Mouse (Mus musculus): ENCODE measurements at regions not wholly inside any gene's neighbourhood (a gene's known extent, or its start where the extent isn't known, plus 50 kb on each side); places are given as distances from the start of the nearest gene placed in this dataset.

- peaks cover 25% of the 10 kb centered on the region; the same call in 1 of the 2 replicates for H3K27me3 ChIP-seq (ENCODE audit: low read depth, poor library complexity, severe bottlenecking)
- no peaks in the 10 kb centered on the region for H3K36me3 ChIP-seq
- H3K27ac ChIP-seq: peak overlapping the region; percentile 91
- WGBS: 19% methylated on average over 22 of the region's 22 CpGs
- peaks cover 60% of the 10 kb centered on the region for H3K4me1 ChIP-seq
- H3K9me3 ChIP-seq (replicated peaks): no peaks in the 10 kb centered on the region
- peak; percentile 87 for DNase-seq (ENCODE audit: low spot score)
- peak overlapping the region; percentile 34 for H3K4me3 ChIP-seq
Observed at GRCm38 (mm10) chr7:135863581-135864426, 147.6 kb upstream of the Mki67 start.

GRCm38 (mm10) chr7:135870981-135871380 is 154.8 kb upstream of the Mki67 start:
- DNase-seq (ENCODE audit: low spot score): no peak
- Histone ChIP-seq H3K36me3 (no peaks in the 10 kb centered on the region), H3K4me3 (no peak overlapping the region), H3K27me3 (ENCODE audit: low read depth, poor library complexity, severe bottlenecking) (0 out of 2 replicates have a peak, but pooled peaks cover 3% of the 10 kb centered on the region), H3K4me1 (peaks cover 6% of the 10 kb centered on the region), H3K9me3 (replicated peaks) (no peaks in the 10 kb centered on the region), H3K27ac (no peak overlapping the region)
- 78% methylated on average over 6 of the region's 6 CpGs for WGBS

GRCm38 (mm10) chr7:135877091-135877874 is 161.1 kb upstream of the Mki67 start:
- Histone ChIP-seq H3K4me3 (no peak overlapping the region), H3K4me1 (peaks cover 12% of the 10 kb centered on the region), H3K27me3 (ENCODE audit: low read depth, poor library complexity, severe bottlenecking) (0 out of 2 replicates have a peak, but pooled peaks cover 11% of the 10 kb centered on the region), H3K36me3 (no peaks in the 10 kb centered on the region), H3K9me3 (replicated peaks) (no peaks in the 10 kb centered on the region), H3K27ac (no peak overlapping the region; the same call in 1 of the 2 replicates)
- no peak for DNase-seq (ENCODE audit: low spot score)
- WGBS: 87% methylated on average over 6 of the region's 6 CpGs

- no peak for DNase-seq (ENCODE audit: low spot score)
- H3K4me3 ChIP-seq: no peak overlapping the region
- H3K27ac ChIP-seq: no peak overlapping the region
- H3K27me3 ChIP-seq (ENCODE audit: low read depth, poor library complexity, severe bottlenecking): 0 out of 2 replicates have a peak, but pooled peaks cover 11% of the 10 kb centered on the region
- 77% methylated on average over 3 of the region's 3 CpGs for WGBS
- no peaks in the 10 kb centered on the region for H3K9me3 ChIP-seq (replicated peaks)
- H3K4me1 ChIP-seq: peaks cover 12% of the 10 kb centered on the region
- no peaks in the 10 kb centered on the region for H3K36me3 ChIP-seq
Observed at GRCm38 (mm10) chr7:135878750-135879149, 162.6 kb upstream of the Mki67 start.

- Histone ChIP-seq H3K9me3 (replicated peaks) (no peaks in the 10 kb centered on the region), H3K36me3 (no peaks in the 10 kb centered on the region), H3K4me3 (no peak overlapping the region), H3K4me1 (peaks cover 12% of the 10 kb centered on the region), H3K27me3 (ENCODE audit: low read depth, poor library complexity, severe bottlenecking) (0 out of 2 replicates have a peak, but pooled peaks cover 11% of the 10 kb centered on the region), H3K27ac (no peak overlapping the region)
- 92% methylated on average over 9 of the region's 9 CpGs for WGBS
- no peak for DNase-seq (ENCODE audit: low spot score)
Observed at GRCm38 (mm10) chr7:135880446-135880845, 164.3 kb upstream of the Mki67 start.

- H3K36me3 ChIP-seq: no peaks in the 10 kb centered on the region
- no peak overlapping the region for H3K4me3 ChIP-seq
- no peaks in the 10 kb centered on the region for H3K9me3 ChIP-seq (replicated peaks)
- DNase-seq (ENCODE audit: low spot score): no peak
- H3K27ac ChIP-seq: no peak overlapping the region
- 0 out of 2 replicates have a peak, but pooled peaks cover 15% of the 10 kb centered on the region for H3K27me3 ChIP-seq (ENCODE audit: low read depth, poor library complexity, severe bottlenecking)
- WGBS: 96% methylated on average over 4 of the region's 4 CpGs
- H3K4me1 ChIP-seq: peaks cover 12% of the 10 kb centered on the region
Observed at GRCm38 (mm10) chr7:135882306-135882705, 166.1 kb upstream of the Mki67 start.

- 0 out of 2 replicates have a peak, but pooled peaks cover 4% of the 10 kb centered on the region for H3K27me3 ChIP-seq (ENCODE audit: low read depth, poor library complexity, severe bottlenecking)
- WGBS: 17% methylated on average over 3 of the region's 3 CpGs
Observed at GRCm38 (mm10) chr7:135888598-135888997, 172.4 kb upstream of the Mki67 start.

GRCm38 (mm10) chr7:135889016-135889726 is 173.0 kb upstream of the Mki67 start:
- H3K4me3 ChIP-seq: peak overlapping the region; percentile 27
- peaks cover 47% of the 10 kb centered on the region for H3K4me1 ChIP-seq
- H3K9me3 ChIP-seq (replicated peaks): no peaks in the 10 kb centered on the region
- DNase-seq (ENCODE audit: low spot score): peak; percentile 69
- H3K36me3 ChIP-seq: no peaks in the 10 kb centered on the region
- H3K27me3 ChIP-seq (ENCODE audit: low read depth, poor library complexity, severe bottlenecking): 0 out of 2 replicates have a peak, but pooled peaks cover 4% of the 10 kb centered on the region
- 10% methylated on average over 17 of the region's 17 CpGs for WGBS
- peak overlapping the region; percentile 76 for H3K27ac ChIP-seq

More at GRCm38 (mm10) chr7:135888598-135888997, 172.4 kb upstream of the Mki67 start:
- peak overlapping the region; percentile 27 for H3K4me3 ChIP-seq
- no peaks in the 10 kb centered on the region for H3K9me3 ChIP-seq (replicated peaks)
- H3K36me3 ChIP-seq: no peaks in the 10 kb centered on the region
- H3K27ac ChIP-seq: peak overlapping the region; percentile 76
- no peak for DNase-seq (ENCODE audit: low spot score)
- peaks cover 47% of the 10 kb centered on the region for H3K4me1 ChIP-seq

GRCm38 (mm10) chr7:135898876-135899275 is 182.7 kb upstream of the Mki67 start:
- no peak for DNase-seq (ENCODE audit: low spot score)

GRCm38 (mm10) chr7:135899765-135900164 is 183.6 kb upstream of the Mki67 start:
- peaks cover 28% of the 10 kb centered on the region for H3K4me1 ChIP-seq
- WGBS: 91% methylated on average over 5 of the region's 5 CpGs
- H3K9me3 ChIP-seq (replicated peaks): no peaks in the 10 kb centered on the region
- DNase-seq (ENCODE audit: low spot score): no peak
- 0 out of 2 replicates have a peak overlapping the region, but pooled peaks have one; percentile 65 for H3K27ac ChIP-seq
- H3K4me3 ChIP-seq: no peak overlapping the region
- H3K36me3 ChIP-seq: no peaks in the 10 kb centered on the region
- no peaks in the 10 kb centered on the region for H3K27me3 ChIP-seq (ENCODE audit: low read depth, poor library complexity, severe bottlenecking)

More at GRCm38 (mm10) chr7:135898876-135899275, 182.7 kb upstream of the Mki67 start:
- H3K4me3 ChIP-seq: no peak overlapping the region
- H3K27ac ChIP-seq: no peak overlapping the region
- WGBS: 90% methylated on average over 2 of the region's 2 CpGs
- no peaks in the 10 kb centered on the region for H3K36me3 ChIP-seq
- H3K4me1 ChIP-seq: peaks cover 28% of the 10 kb centered on the region
- H3K9me3 ChIP-seq (replicated peaks): no peaks in the 10 kb centered on the region
- H3K27me3 ChIP-seq (ENCODE audit: low read depth, poor library complexity, severe bottlenecking): no peaks in the 10 kb centered on the region

GRCm38 (mm10) chr7:135900861-135901321 is 184.7 kb upstream of the Mki67 start:
- H3K27ac ChIP-seq: peak overlapping the region; percentile 65
- DNase-seq (ENCODE audit: low spot score): peak; percentile 48

More at GRCm38 (mm10) chr7:135900861-135901321, 184.7 kb upstream of the Mki67 start:
- no peak overlapping the region for H3K4me3 ChIP-seq
- no peaks in the 10 kb centered on the region for H3K27me3 ChIP-seq (ENCODE audit: low read depth, poor library complexity, severe bottlenecking)
- no peaks in the 10 kb centered on the region for H3K36me3 ChIP-seq
- H3K9me3 ChIP-seq (replicated peaks): no peaks in the 10 kb centered on the region
- WGBS: 18% methylated on average over 10 of the region's 10 CpGs
- peaks cover 28% of the 10 kb centered on the region for H3K4me1 ChIP-seq

Data from limb, embryonic 10.5 days (tissue).